Mouse (Mus musculus) lung, postnatal 0 days (tissue): Measurements from ENCODE around the gene Smyd1.

Source experiments
- CTCF ChIP-seq: IDR thresholded peaks from 2 replicates; pipeline ENCODE4 v1.5.1; 2016; ENCODE audit warnings: antibody characterized with exemption, mild to moderate bottlenecking
- EP300 ChIP-seq: IDR thresholded peaks from 2 replicates; pipeline ENCODE4 v1.6.1; 2016; ENCODE audit warnings: antibody characterized with exemption, mild to moderate bottlenecking, control low read depth

DNA sequence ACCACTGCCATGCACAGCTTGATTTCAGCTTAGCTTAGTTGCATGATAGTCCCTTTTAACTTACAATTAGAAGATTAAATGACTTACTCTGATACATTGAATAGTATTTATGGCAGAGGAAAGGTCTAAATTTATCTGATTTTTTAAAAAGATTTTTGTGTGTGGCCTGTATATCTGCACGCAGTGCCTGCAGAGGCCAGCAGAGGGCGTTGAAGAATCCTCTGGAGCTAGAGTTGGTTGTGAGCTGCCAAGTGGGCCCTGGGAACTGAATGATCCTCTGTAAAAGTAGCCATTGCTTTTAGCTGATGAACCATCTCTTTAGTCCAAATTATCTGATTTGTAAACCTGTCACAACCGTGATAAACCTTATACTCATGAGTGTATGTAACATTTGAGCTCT, 23.3 kb downstream of the Smyd1 start:
- peak; percentile 65 for TF ChIP-seq CTCF
- TF ChIP-seq EP300 = no peak
